19 mouse cellular contexts compared by ENCODE assay signal in the genomic region with DNA sequence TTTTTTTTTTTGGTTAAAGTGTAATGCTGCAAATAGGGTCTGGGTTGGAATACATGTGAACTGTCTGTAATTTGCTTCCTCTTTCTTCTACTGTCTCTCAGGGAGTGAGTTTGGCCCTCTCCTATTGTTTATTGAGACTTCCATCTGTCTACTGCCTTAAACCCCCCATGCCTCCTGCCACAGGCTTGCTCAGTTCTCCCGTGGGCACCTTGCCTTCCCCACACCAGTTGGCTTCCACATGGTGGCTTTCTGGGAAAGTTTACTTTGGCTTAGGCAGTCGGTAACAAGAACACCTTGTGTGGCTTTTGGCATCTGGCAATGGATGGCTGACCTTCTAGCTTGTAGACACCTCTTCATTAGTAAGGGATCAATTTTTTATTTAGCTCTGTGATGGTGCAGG. TPM values are rescaled to one million over a fixed set of nuclear protein-coding genes. Genes with fewer than 3 reads are reported as not detected.
"Had no signal": no experiment of that assay in that cellular context is flagged by ENCODE, and none has a peak within 500 bp of the region (broad histone marks: within the 10 kb centered on the region; RNA-seq: fewer than 3 reads in every experiment).

No protein-coding gene starts in this region.

- DNase-seq: cerebellum, adult 2 months; cerebellum, adult 8-10 months; cerebellum, adult 9-10 months; cerebellum, adult 9-11 months; cerebellum, postnatal 10 days; cerebellum, postnatal 14 days; cerebellum, postnatal 25 days; cerebellum, postnatal 36 days; embryo, embryonic 11 days; forebrain, postnatal 0 days; gastrocnemius, adult 2 months; gastrocnemius, postnatal 10 days; gastrocnemius, postnatal 14 days; gastrocnemius, postnatal 25 days; gastrocnemius, postnatal 36 days; heart, adult 18-20 months; heart, adult 2 months had no signal

RNA-seq across cellular contexts. Expression of a gene that starts 10.2 kb away (rescaled TPM):
- total RNA-seq: common myeloid progenitor, adult 5-6 weeks; granulocyte monocyte progenitor cell, adult 5-6 weeks had no signal
